Mouse (Mus musculus): ENCODE data around the gene Trmt11.

DNA sequence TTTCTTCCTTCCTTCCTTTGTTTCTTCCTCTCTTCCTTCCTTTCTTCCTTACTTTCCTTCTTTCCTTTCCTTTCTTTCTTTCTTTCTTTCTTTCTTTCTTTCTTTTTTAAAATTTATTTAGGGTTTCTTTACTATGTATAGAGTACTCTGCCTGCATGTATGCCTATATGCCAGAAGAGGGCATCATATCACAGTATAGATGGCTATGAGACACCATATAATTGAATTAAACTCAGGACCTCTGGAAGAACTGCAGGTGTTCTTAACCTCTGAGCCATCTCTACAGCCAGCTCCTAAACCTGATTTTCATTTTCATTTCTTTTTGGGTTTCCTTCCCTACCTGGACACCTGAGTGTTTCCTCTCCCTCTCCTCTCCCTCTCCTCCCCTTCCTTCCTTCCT lies 22.4 kb upstream of the Trmt11 start:
- TF ChIP-seq POLR2A (IDR thresholded peaks at IDR 0.05; ENCODE audit: insufficient read length, low read depth) = no peak
- TF ChIP-seq MYOG (IDR thresholded peaks at IDR 0.05; ENCODE audit: control insufficient read depth in 1 of 3, insufficient read depth in 1 of 3, insufficient read length in 2 of 3, low read depth in 2 of 3) = no peak

Data from myocyte (in vitro differentiated cells).